Mouse (Mus musculus): ENCODE measurements at regions not wholly inside any gene's neighbourhood (a gene's known extent, or its start where the extent isn't known, plus 50 kb on each side); places are given as distances from the start of the nearest gene placed in this dataset.

- no peak overlapping the region; the same call in 1 of the 2 replicates for H3K27ac ChIP-seq
- DNase-seq: no peak
- no peak for ATAC-seq (ENCODE audit: low read depth)
- no peaks in the 10 kb centered on the region for H3K36me3 ChIP-seq
- H3K4me2 ChIP-seq: no peak overlapping the region
- H3K27me3 ChIP-seq: no peaks in the 10 kb centered on the region
- H3K9ac ChIP-seq: no peak overlapping the region
- H3K4me1 ChIP-seq (replicated peaks): peaks cover 39% of the 10 kb centered on the region
- H3K4me3 ChIP-seq (replicated peaks): no peak overlapping the region
- H3K9me3 ChIP-seq (replicated peaks): no peaks in the 10 kb centered on the region
- 45% methylated on average over 9 of the region's 9 CpGs for WGBS (ENCODE audit: insufficient replicate concordance)
Observed at GRCm38 (mm10) chr17:83918413-83919139, 70.8 kb upstream of the Haao start.

DNA sequence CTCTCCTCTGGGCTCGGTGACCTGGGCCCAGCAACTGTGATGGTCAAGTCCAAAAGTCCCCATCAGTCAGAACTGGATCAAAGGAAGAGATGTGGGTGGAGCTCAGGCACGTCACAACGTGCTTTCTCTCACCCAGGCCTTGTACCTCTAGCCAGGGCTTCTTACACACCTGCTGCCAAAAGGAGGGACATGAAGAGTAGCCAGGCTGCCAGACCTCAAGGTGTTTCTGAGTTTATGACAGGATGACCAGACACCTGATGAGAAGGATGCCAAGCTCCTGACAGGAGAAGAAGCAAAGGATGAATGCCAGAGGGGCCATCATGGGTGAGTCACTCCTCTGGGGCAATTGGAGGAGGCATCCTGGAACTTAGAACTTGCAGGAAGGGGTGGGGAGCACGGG lies 70.0 kb upstream of the Haao start:
- peaks cover 39% of the 10 kb centered on the region for H3K4me1 ChIP-seq (replicated peaks)
- H3K27me3 ChIP-seq: no peaks in the 10 kb centered on the region
- no peaks in the 10 kb centered on the region for H3K9me3 ChIP-seq (replicated peaks)
- H3K4me3 ChIP-seq (replicated peaks): no peak overlapping the region
- no peak overlapping the region for H3K27ac ChIP-seq
- H3K9ac ChIP-seq: no peak overlapping the region
- no peaks in the 10 kb centered on the region for H3K36me3 ChIP-seq
- no peak for ATAC-seq (ENCODE audit: low read depth)
- H3K4me2 ChIP-seq: no peak overlapping the region
- WGBS (ENCODE audit: insufficient replicate concordance): 47% methylated on average over 4 of the region's 4 CpGs
- no peak for DNase-seq

DNA sequence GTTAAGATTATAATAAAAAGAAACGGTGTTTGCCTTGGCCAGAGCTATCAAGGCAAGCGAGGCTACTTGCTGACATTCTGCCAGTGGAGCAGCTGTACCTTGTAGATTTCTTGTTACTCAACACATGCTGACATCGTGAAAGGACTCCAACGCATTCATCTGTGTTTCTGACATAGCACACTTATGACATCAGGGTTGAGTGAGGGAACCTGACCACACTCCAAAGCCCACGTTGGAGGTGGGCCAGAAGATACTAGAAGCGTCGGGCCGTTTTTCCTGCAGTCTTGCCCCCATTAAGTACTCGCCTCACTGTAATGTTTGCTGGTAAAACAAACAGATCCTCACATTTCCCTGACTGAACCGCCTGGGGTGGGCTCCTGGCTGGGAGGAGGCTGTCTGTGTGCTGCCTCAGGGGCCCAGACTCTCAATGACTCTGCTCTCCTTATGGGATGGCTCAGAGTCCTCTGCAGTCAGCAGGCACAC lies 69.0 kb upstream of the Haao start:
- DNase-seq (no peak), ATAC-seq (ENCODE audit: low read depth) (no peak)
- 40% methylated on average over 10 of the region's 10 CpGs for WGBS (ENCODE audit: insufficient replicate concordance)
- H3K36me3 ChIP-seq: no peaks in the 10 kb centered on the region
- H3K27ac ChIP-seq: no peak overlapping the region
- H3K27me3 ChIP-seq: no peaks in the 10 kb centered on the region
- H3K9me3 ChIP-seq (replicated peaks): no peaks in the 10 kb centered on the region
- peaks cover 39% of the 10 kb centered on the region for H3K4me1 ChIP-seq (replicated peaks)
- no peak overlapping the region for H3K9ac ChIP-seq
- no peak overlapping the region for H3K4me3 ChIP-seq (replicated peaks)
- no peak overlapping the region for H3K4me2 ChIP-seq

- H3K4me2 ChIP-seq: no peak overlapping the region
- no peak overlapping the region for H3K27ac ChIP-seq
- no peaks in the 10 kb centered on the region for H3K36me3 ChIP-seq
- H3K4me3 ChIP-seq (replicated peaks): no peak overlapping the region
- no peak overlapping the region for H3K9ac ChIP-seq
- DNase-seq: no peak
- ATAC-seq (ENCODE audit: low read depth): no peak
- H3K4me1 ChIP-seq (replicated peaks): peaks cover 42% of the 10 kb centered on the region
- H3K27me3 ChIP-seq: no peaks in the 10 kb centered on the region
- H3K9me3 ChIP-seq (replicated peaks): no peaks in the 10 kb centered on the region
Observed at GRCm38 (mm10) chr17:83915034-83915433, 67.3 kb upstream of the Haao start.

DNA sequence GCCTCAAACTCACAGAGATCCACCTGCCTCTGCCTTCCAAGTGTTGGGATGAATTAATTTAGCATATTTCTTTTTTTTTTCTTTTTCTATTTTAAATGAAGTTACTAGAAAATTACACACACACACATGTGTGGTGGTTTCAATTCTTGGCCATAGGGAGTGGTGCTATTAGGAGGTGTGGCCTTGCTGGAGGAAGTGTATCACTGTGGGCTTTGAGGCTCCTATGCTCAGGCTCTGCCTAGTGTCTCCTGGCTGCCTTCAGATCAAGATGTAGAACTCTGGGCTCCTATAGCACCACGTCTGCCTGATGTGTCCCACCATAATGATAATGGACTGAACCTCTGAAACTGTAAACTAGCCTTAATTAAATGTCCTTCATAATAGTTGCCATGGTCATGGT lies 66.8 kb upstream of the Haao start:
- DNase-seq: no peak
- WGBS (ENCODE audit: insufficient replicate concordance): 8% methylated on average over 1 of the region's 1 CpGs
- no peaks in the 10 kb centered on the region for H3K27me3 ChIP-seq

DNA sequence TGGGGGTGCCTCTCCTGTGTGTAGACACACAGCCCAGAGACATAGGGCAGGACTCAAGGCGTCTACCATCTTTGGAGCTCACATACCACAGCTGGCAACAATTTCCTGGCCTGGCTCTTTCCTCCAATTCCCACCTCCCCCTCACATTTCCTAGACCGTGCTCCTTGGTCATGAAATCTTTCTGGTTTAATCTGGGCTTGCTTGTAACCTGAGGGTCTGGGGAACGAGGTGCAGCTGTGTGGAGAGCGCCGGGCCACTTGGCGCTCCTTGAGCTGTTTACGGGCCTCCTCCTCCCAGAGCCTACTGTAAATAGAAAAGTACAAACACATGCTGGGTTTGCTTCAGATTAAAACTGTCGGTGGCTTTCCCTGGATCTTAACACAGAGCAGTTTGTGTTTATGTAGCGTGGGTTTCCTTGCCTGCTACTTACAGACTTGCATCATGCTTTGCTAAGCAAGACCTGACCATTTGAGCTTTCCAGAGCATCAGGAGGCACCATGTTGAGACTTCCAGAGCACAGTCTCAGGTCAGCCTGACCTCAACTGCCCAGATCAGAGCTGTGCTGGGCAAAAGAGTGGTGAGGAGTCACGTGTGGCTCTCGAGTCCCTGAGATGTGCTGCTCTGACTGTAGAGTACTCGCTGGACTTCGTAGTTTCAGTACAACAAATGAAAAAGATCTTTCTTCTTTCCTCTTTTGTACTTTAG lies 66.1 kb upstream of the Haao start:
- H3K27ac ChIP-seq: no peak overlapping the region; the same call in 1 of the 2 replicates
- no peaks in the 10 kb centered on the region for H3K36me3 ChIP-seq
- no peak for ATAC-seq (ENCODE audit: low read depth)
- no peaks in the 10 kb centered on the region for H3K9me3 ChIP-seq (replicated peaks)
- DNase-seq: no peak
- H3K9ac ChIP-seq: no peak overlapping the region
- no peaks in the 10 kb centered on the region for H3K27me3 ChIP-seq
- no peak overlapping the region for H3K4me3 ChIP-seq (replicated peaks)
- 62% methylated on average over 13 of the region's 13 CpGs for WGBS (ENCODE audit: insufficient replicate concordance)
- H3K4me2 ChIP-seq: no peak overlapping the region
- H3K4me1 ChIP-seq (replicated peaks): peaks cover 50% of the 10 kb centered on the region

More for the DNA sequence above, 66.8 kb upstream of the Haao start:
- Histone ChIP-seq H3K4me2 (no peak overlapping the region), H3K9me3 (replicated peaks) (no peaks in the 10 kb centered on the region), H3K4me3 (replicated peaks) (no peak overlapping the region), H3K9ac (no peak overlapping the region), H3K4me1 (replicated peaks) (peaks cover 43% of the 10 kb centered on the region), H3K36me3 (no peaks in the 10 kb centered on the region), H3K27ac (no peak overlapping the region)
- 0 out of 2 replicates have a peak, but pooled peaks have one; percentile 29 for ATAC-seq (ENCODE audit: low read depth)

DNA sequence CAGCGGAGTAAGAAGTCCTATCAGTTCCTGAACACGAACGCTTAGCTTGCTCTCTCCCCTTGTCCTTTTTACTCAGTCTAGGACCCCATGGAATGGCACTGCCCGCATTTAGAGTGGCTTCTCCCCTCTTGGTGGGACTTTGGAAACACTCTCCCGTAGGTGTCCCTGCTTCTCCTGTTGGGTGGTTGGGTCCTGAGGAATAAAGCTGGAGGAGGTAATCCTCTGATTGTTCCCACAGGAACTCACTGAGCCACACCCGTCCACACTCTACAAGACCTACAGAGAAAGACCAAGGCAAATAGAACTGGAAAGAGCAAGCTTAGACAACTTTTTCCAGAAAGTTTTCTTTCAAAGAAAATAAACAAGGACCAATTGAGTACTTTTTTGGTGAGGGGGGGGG lies 64.7 kb upstream of the Haao start:
- no peaks in the 10 kb centered on the region for H3K27me3 ChIP-seq
- no peak for ATAC-seq (ENCODE audit: low read depth)

GRCm38 (mm10) chr17:83908811-83909210 lies 61.0 kb upstream of the Haao start:
- Histone ChIP-seq H3K4me3 (replicated peaks) (no peak overlapping the region), H3K9ac (no peak overlapping the region), H3K36me3 (no peaks in the 10 kb centered on the region), H3K27ac (no peak overlapping the region), H3K4me1 (replicated peaks) (peaks cover 52% of the 10 kb centered on the region), H3K4me2 (no peak overlapping the region), H3K27me3 (no peaks in the 10 kb centered on the region), H3K9me3 (replicated peaks) (no peaks in the 10 kb centered on the region)
- WGBS (ENCODE audit: insufficient replicate concordance): 17% methylated on average over 6 of the region's 6 CpGs
- DNase-seq: no peak
- peak; percentile 46; the same call in 1 of the 2 replicates for ATAC-seq (ENCODE audit: low read depth)

More for the DNA sequence above, 64.7 kb upstream of the Haao start:
- no peak for DNase-seq
- H3K36me3 ChIP-seq: no peaks in the 10 kb centered on the region
- no peak overlapping the region for H3K27ac ChIP-seq
- no peak overlapping the region for H3K4me3 ChIP-seq (replicated peaks)
- H3K9me3 ChIP-seq (replicated peaks): no peaks in the 10 kb centered on the region
- H3K4me1 ChIP-seq (replicated peaks): peaks cover 54% of the 10 kb centered on the region
- WGBS (ENCODE audit: insufficient replicate concordance): 50% methylated on average over 6 of the region's 6 CpGs
- no peak overlapping the region for H3K9ac ChIP-seq
- H3K4me2 ChIP-seq: no peak overlapping the region

- no peak overlapping the region for H3K4me3 ChIP-seq (replicated peaks)
- H3K9ac ChIP-seq: no peak overlapping the region
- ATAC-seq (ENCODE audit: low read depth) (no peak), DNase-seq (no peak)
- no peak overlapping the region for H3K27ac ChIP-seq
- peaks cover 1% of the 10 kb centered on the region; the same call in 1 of the 2 replicates for H3K27me3 ChIP-seq
- H3K4me1 ChIP-seq (replicated peaks): peaks cover 49% of the 10 kb centered on the region
- no peaks in the 10 kb centered on the region for H3K36me3 ChIP-seq
- WGBS (ENCODE audit: insufficient replicate concordance): 29% methylated on average over 3 of the region's 3 CpGs
- 0 out of 2 replicates have a peak overlapping the region, but pooled peaks have one; percentile 2 for H3K4me2 ChIP-seq
- no peaks in the 10 kb centered on the region for H3K9me3 ChIP-seq (replicated peaks)
Observed at GRCm38 (mm10) chr17:83907538-83907937, 59.8 kb upstream of the Haao start.

DNA sequence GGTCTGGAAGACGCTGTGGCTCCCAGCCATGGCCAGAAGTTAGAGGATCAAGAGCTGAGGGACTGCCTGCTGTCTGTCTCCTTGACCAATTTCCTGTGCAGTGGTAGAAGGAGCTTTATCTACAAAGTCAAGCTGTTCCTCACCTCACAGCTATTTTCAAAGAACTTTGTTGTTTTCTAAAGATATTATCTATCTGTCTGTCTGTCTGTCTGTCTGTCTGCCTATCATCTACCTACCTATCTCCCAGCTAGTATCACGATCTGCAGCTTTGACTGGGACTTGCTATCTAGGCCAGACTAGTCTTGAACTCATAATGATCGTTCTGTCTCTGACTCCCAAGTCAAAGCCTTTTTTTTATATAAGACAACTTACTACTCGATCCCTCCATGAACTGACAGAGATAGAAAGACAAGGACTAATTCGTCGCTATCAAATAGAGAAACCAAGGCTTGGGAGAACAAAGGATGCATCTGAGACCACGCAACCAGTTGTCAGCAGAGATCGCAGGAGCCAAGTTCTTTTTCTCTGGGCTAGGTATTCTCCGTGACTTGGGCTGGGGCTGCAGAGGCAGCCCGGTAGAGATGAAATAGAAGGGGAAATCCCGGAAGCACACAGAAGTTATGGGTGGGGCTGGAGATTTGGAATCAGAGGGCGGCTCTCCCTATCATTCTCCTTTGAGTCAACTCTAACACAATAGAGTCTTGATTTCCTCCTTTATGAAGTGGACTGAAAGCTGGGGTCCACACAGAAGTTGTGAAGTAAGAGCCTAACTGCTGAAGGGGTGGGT lies 59.2 kb upstream of the Haao start:
- Histone ChIP-seq H3K4me3 (replicated peaks) (no peak overlapping the region), H3K27me3 (peaks cover 5% of the 10 kb centered on the region; the same call in 1 of the 2 replicates), H3K36me3 (no peaks in the 10 kb centered on the region), H3K4me2 (0 out of 2 replicates have a peak overlapping the region, but pooled peaks have one; percentile 2), H3K9ac (no peak overlapping the region), H3K27ac (no peak overlapping the region), H3K4me1 (replicated peaks) (peaks cover 49% of the 10 kb centered on the region), H3K9me3 (replicated peaks) (no peaks in the 10 kb centered on the region)
- 15% methylated on average over 12 of the region's 12 CpGs for WGBS (ENCODE audit: insufficient replicate concordance)
- no peak for DNase-seq
- peak; percentile 69 for ATAC-seq (ENCODE audit: low read depth)

DNA sequence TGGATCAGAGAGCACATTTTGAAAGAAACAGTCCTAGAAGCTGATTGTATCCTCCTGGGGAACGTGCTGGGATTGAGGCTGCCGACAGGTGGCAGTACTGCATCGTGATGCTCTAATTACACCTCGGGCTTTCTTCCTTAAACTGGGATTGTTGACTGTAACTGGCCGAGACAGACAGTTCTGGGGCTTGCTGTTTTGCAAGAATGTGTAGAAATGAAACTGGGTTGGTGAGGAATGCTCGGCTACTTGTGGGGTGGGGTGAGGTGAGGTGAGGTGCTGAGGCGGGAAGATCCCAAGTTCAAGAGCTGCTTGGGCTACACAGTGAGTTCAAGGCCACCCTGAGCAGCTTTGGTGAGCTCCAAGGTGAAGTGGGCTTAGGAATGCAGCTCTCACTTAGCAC lies 55.7 kb upstream of the Haao start:
- peaks cover 5% of the 10 kb centered on the region; the same call in 1 of the 2 replicates for H3K27me3 ChIP-seq
- DNase-seq (peak; percentile 44), ATAC-seq (ENCODE audit: low read depth) (0 out of 2 replicates have a peak, but pooled peaks have one; percentile 13)
- H3K9me3 ChIP-seq (replicated peaks): no peaks in the 10 kb centered on the region
- no peaks in the 10 kb centered on the region for H3K36me3 ChIP-seq
- no peak overlapping the region for H3K27ac ChIP-seq
- H3K4me3 ChIP-seq (replicated peaks): no peak overlapping the region
- WGBS (ENCODE audit: insufficient replicate concordance): 4% methylated on average over 7 of the region's 7 CpGs
- H3K4me1 ChIP-seq (replicated peaks): peaks cover 29% of the 10 kb centered on the region
- H3K4me2 ChIP-seq: no peak overlapping the region
- no peak overlapping the region for H3K9ac ChIP-seq
